Mouse (Mus musculus): ENCODE data around the gene Gtpbp4. TPM values are rescaled to one million over a fixed set of nuclear protein-coding genes. Genes with fewer than 3 reads are reported as not detected.
"Not testable (repeated sequence)": the region's sequence is repeated elsewhere in the genome, so short reads cannot be mapped to it uniquely, and the experiment has no call there.

Gtpbp4 gene
- total RNA-seq, 2 experiments from 2014 or later = 40.1 to 41.0 TPM

DNA sequence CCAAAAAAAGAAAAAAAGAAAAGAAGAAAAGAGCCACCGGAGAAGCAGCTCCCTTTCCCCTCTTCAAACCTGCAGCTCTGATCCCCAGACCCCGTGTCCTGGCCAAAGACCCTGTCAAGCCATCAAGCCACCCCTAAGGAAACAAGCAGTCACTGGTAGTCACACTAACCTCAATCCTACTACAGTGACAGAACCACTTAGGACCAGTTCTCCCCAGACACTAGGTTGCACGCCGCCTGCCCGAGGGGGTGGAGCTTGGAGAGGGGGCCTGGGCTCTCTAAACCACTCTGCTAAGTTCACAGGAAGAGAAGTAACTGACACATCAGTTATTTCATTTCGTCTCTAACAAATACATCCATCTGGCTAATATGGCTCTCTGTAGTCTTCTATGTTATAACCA is 3.7 kb downstream of the Gtpbp4 start:
- intact Hi-C loops (cut with DNase I) = no loop called here
- DNase-seq = no peak

DNA sequence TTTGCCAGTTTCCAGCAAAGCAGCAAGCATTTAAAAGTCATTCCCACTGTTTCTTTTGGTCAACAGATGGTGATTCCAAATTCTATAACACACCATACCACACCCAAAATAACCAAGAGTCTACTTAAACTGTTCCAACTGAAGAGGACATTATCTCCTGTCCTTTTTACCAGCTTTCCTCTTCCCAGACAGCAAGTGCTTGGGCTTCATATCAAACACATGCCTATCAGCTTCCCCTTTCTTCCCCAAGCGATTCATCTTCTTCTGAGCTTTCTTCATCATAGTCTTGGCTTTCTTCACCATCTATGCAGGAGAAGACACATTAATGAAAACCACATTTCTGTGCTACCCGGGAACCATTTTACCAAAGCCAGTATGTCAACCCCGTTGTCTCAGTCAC is 22.9 kb downstream of the Gtpbp4 start:
- intact Hi-C loops (cut with DNase I) = loop anchor here (10.0 kb wide), 1 partner anchor 128 kb away; no protein-coding TSS in a partner anchor
- no peak for DNase-seq

DNA sequence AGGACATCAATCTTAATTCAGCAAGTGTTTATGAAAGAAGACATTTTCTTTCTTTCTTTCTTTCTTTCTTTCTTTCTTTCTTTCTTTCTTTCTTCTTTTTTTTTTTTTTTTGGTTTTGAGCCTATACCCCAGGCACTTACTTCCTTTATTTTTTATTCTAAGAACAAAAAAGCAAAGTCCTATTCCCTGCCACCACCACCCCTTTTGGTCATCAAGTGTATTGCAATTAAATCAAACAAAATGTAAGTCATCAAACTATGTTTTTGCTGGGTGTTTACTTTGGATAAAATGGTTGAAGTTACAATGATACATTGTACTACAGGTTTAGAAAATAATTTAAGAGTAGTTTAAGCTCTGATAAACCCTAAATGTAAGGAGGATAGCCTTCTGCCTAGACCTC is 23.5 kb downstream of the Gtpbp4 start:
- DNase-seq = no peak
- intact Hi-C loops (cut with DNase I) = loop anchor here (10.0 kb wide), 1 partner anchor 128 kb away; no protein-coding TSS in a partner anchor

DNA sequence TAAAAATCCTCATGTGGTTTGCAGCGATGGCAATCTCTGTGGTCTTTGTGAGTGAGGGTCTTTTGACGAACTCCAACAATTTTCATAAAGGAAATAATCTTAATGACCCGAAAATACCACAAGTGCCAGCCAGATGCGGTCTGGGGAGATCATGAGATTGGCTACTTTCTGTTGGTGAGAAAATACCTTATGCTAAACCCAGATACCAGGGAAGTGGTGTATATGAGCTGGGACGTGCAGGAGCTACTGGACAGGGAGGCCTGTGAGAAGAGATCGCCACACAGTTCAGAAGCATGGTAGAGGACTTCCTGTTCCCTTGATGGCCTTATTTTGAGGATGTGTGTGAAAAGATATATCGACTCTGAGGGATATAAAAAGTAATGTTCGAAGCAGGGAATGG is 28.1 kb downstream of the Gtpbp4 start:
- DNase-seq = no peak
- intact Hi-C loops (cut with DNase I) = no loop called here

DNA sequence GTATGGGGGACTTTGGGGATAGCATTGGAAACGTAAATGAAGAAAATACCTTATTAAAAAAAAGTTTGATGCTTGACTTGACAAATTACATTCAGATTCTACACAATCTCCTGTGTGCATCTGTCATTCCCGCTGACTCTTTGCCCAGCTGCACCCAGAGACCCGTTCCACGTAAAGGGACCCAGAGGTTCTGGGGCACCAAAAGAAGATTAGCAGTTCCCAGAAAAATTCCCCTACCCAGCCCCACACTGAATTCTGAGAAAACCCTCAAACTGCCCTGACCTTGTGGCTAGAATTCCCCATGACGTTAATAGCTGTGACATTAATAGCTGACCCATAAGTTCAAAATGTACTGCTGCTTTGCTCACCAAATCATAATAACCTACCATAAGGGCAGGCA is 30.7 kb downstream of the Gtpbp4 start:
- DNase-seq = no peak
- intact Hi-C loops (cut with DNase I) = no loop called here

DNA sequence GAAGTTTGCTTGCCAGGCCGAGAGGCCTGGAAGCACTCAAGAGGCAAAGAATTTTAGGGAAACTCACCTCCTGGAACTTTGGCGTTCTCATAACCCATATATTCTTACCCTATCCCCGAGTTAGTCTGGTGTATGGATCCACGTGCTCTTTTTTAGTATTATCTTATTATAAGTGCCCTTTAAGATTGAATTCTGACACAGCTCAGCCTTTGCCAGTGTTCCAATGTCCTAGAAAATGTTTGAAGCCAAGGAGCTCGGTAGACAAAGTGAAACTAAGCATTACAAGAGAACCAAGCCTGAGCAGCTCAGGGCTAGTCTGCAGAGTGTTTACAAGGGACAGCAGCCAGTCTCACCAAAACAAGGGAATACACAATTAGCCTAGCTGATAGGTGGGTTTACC is 33.6 kb downstream of the Gtpbp4 start:
- DNase-seq = peak in 1 of 2 experiments; percentile 10
- intact Hi-C loops (cut with DNase I) = not testable (repeated sequence)

DNA sequence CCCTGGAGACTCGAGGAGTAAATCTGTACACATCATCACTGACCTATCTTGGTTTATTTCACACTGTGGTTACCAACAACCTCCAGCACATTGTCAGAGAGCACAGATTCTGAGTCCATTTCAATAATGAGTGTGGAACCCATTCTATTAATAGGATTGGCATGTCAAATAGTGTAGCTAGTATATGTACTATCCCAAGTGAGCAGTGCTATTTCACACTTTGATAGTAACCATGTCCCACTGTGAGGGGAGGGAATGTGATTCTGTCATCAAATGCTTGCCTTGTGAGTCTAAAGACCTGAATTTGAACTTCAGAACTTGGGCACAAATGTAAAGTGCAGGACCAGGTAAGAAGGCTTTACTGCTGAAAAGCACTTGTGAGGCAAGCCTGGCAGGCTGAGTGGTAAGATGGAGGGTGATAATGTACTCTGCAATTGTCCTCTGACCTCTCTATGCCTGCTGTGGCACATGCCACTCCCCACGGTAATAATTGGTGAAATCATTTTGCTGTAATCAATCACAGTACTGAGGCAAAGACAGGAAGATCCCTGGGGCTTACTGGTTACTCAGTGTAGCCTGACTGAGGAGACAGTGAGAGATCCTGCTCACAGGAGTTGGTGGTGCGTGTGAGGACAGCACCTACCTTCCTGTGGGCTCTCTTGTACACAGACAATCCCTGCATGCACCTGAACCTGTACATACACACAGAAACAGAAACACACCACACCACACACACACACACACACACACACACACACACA is 34.6 kb downstream of the Gtpbp4 start:
- DNase-seq; intact Hi-C loops (cut with DNase I): not testable (repeated sequence)

DNA sequence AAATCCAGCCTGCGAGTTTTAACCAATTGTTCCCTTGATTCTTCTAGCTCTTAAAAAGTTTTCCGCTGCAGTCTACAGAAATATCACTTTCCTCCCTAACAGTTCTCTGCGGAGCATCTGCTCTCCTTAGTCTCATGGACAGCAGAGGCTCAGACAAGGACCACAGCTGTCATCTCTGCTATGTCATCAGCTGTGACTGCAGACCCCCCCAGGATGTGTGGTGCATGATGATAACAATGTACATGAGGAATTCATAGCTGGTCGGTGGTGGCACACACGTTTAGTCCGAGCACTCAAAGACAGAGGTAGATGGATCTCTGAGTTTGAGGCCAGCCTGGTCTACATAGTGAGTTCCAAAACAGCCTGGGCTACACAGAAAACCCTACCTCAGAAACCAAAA is 36.3 kb downstream of the Gtpbp4 start:
- intact Hi-C loops (cut with DNase I); DNase-seq: not testable (repeated sequence)

DNA sequence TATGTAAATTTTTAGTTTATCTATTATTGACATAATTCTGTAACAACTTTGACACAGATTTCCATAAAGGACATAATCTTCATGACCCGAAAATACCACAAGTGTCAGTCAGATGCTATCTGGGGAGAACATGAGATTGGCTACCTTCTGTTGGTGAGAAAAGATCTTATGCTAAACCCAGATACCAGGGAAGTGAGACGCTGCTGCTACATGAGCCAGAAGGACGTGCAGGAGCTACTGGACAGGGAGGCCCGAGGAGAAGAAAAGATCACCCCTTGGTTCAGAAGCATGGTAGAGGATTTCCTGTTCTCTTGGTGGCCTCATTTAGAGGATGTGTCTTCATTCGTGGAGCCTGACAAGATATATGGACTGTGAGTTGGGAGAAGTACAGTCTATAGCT is 36.8 kb downstream of the Gtpbp4 start:
- intact Hi-C loops (cut with DNase I) = not testable (repeated sequence)

DNA sequence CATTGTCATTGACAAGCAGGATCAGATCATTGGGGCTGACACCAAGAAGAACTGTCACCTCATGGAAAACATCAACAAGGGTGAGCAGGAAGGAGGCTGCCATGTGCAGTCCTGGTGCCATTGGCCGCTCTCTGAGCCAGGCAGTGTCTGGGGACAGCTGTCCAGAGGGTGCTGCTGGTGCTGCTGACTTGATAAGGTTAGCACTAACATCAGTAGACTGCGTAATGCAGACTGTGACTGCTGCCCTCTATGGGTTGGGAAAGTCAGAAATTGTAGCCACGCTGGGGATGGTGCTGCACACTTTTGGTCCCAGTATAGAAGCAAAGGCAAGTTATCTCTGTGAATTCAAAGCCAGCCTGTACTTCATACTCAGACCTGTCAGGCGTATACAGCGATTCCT is 39.0 kb downstream of the Gtpbp4 start:
- DNase-seq; intact Hi-C loops (cut with DNase I): not testable (repeated sequence)

More for the DNA sequence above, 36.8 kb downstream of the Gtpbp4 start:
- DNase-seq = not testable (repeated sequence)

DNA sequence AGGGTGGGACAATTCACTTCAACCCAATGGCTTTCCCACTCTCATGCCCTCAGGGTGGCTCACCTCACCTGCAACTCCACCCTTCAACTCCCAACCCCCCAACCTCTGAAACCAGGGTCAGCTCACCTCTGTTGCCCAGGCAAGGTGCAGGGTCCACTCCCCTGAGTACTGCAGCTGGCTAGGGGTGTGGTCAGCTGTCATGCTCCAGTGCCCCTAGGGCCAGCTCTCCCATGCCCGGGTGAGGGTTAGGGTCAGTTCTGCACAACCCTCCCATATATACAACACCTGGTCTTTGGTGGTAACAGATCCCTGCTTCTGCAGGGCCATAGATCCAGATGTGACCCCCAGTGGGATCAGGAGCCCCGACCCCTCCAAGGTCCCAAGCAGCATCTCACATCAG is 40.8 kb downstream of the Gtpbp4 start:
- intact Hi-C loops (cut with DNase I); DNase-seq: not testable (repeated sequence)

DNA sequence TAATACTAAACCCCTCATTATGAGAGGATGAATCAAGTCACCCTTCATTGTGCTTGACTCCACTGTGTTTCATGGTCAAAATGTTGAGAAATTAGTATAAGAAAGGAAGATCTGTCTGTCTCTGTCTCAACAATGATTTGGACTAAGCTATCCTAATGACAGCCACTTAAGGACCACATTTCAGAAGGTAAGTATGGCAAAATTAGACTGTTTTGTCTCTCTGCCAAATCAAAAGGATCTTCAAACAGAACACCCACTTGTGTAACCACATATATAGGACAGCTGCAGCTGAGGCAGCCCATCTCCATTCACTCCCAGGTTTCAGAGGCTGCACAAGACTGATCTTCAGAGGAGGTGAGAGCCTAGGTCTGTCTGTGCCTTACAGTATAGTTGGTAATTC is 43.3 kb downstream of the Gtpbp4 start, which contains the start of gene Idi2:
Gene Idi2 (plus strand): TSS at position 301 of the 400 bp plus-strand sequence.
- DNase-seq; intact Hi-C loops (cut with DNase I): not testable (repeated sequence)

DNA sequence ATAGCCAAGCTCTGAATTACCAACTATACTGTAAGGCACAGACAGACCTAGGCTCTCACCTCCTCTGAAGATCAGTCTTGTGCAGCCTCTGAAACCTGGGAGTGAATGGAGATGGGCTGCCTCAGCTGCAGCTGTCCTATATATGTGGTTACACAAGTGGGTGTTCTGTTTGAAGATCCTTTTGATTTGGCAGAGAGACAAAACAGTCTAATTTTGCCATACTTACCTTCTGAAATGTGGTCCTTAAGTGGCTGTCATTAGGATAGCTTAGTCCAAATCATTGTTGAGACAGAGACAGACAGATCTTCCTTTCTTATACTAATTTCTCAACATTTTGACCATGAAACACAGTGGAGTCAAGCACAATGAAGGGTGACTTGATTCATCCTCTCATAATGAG is 47.8 kb downstream of the Gtpbp4 start, which contains the start of gene Gm9745:
Gene Gm9745 (minus strand): TSS at position 101 of the 400 bp plus-strand sequence.
- intact Hi-C loops (cut with DNase I) = not testable (repeated sequence)

DNA sequence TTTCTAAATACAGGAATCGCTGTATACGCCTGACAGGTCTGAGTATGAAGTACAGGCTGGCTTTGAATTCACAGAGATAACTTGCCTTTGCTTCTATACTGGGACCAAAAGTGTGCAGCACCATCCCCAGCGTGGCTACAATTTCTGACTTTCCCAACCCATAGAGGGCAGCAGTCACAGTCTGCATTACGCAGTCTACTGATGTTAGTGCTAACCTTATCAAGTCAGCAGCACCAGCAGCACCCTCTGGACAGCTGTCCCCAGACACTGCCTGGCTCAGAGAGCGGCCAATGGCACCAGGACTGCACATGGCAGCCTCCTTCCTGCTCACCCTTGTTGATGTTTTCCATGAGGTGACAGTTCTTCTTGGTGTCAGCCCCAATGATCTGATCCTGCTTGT is 52.1 kb downstream of the Gtpbp4 start:
- intact Hi-C loops (cut with DNase I); DNase-seq: not testable (repeated sequence)

More for the DNA sequence above, 47.8 kb downstream of the Gtpbp4 start, which contains the start of gene Gm9745:
- not testable (repeated sequence) for DNase-seq

DNA sequence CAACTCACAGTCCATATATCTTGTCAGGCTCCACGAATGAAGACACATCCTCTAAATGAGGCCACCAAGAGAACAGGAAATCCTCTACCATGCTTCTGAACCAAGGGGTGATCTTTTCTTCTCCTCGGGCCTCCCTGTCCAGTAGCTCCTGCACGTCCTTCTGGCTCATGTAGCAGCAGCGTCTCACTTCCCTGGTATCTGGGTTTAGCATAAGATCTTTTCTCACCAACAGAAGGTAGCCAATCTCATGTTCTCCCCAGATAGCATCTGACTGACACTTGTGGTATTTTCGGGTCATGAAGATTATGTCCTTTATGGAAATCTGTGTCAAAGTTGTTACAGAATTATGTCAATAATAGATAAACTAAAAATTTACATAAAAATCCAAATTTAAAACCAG is 54.2 kb downstream of the Gtpbp4 start:
- DNase-seq; intact Hi-C loops (cut with DNase I): not testable (repeated sequence)

DNA sequence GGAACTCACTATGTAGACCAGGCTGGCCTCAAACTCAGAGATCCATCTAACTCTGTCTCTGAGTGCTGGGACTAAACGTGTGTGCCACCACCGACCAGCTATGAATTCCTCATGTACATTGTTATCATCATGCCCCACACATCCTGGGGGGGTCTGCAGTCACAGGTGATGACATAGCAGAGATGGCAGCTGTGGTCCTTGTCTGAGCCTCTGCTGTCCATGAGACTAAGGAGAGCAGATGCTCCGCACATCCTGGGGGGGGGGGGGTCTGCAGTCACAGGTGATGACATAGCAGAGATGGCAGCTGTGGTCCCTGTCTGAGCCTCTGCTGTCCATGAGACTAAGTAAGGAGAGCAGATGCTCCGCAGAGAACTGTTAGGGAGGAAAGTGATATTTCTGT is 54.8 kb downstream of the Gtpbp4 start:
- DNase-seq; intact Hi-C loops (cut with DNase I): not testable (repeated sequence)

DNA sequence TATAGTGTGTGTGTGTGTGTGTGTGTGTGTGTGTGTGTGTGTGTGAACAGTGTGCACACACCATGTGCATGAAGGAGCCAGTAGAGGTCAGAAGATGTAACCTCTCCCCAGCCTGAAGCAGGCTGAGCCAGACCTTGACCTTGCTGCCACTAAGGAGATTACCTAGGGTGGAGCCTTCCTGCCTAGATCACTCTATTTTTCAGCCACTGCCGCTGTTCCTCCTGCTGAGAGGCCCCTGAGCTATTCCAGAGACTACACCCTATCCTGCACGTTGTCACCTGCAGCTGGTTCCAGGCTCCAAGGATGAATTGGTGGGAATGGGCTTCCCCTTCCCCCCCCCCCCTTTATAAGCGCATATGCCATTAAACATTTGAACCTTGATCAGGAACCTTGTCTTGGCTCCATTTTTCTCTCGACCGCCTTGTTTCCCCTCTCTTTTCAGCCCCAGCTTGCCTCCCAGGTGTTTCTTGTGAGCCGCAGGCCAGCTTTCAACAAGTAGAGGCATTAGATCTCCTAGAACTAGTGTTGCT is 58.2 kb downstream of the Gtpbp4 start:
- DNase-seq; intact Hi-C loops (cut with DNase I): not testable (repeated sequence)

DNA sequence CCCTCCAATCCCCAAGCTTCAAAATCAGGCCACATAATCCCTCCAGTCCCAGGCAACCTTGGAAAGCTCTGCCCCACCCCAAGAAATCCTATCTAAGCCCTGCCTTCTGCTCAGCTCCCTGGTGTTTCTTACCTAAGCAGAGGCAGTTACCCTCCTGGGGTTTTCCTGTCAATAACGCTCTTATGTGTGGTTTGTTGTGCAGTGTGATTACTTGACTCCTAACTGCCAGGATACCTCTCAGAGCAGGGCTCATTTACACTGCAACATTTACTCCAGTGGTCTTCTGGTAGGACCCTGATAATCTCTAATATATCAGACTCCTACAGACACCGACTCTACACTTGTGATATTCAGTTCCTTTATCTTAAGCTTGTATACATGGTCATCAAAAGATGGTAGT is 62.4 kb downstream of the Gtpbp4 start:
- DNase-seq = no peak
- intact Hi-C loops (cut with DNase I) = no loop called here

All from heart, postnatal 10 days (tissue).